Mouse (Mus musculus) left cerebral cortex, postnatal 10 days (tissue): ENCODE results near the gene Apol6. TPM values are rescaled to one million over a fixed set of nuclear protein-coding genes. Genes with fewer than 3 reads are reported as not detected.

Source experiments
- DNase-seq, 2 experiments: peaks; one replicate each; pipeline ENCODE4 v3.0.0; 2021 to 2022; ENCODE audit warnings: low spot score in 2 of 2, mixed read lengths in 1 of 2; ENCODE audit errors: extremely low spot score in 1 of 2
- intact Hi-C: fragments of 180-260 bp; cut with DNase I; formaldehyde crosslinking; loops from one replicate; pipeline ENCODE4 v1.15.1; 2025
- total RNA-seq, 2 experiments: library from RNA; stranded (reverse); gene quantifications; 2 replicates each; pipeline ENCODE4 v1.2.3; 2021

Apol6 gene
- total RNA-seq, 2 experiments from 2014 or later = 0.32 TPM; not detected in 1

DNA sequence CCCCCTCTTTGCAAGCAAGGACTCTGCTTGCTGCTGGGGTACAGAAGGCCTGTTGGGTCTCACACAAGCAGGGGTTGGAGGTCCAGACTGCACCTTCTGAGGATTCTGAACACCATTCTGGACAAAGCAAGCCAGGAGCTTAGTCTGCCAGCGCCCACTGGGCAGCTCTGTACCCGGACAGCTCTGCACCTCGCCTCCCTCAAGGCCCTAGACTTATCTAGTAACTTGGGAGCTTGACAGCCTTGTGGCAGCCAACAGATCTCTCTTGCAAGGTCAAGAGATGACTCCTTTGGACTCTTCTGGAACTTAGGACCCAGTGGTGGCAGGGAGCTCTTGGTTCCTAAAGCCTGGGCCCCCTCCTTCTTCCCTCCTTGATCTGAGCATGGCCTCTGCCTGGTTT is 17.4 kb upstream of the Apol6 start:
- intact Hi-C loops = no loop called here

DNA sequence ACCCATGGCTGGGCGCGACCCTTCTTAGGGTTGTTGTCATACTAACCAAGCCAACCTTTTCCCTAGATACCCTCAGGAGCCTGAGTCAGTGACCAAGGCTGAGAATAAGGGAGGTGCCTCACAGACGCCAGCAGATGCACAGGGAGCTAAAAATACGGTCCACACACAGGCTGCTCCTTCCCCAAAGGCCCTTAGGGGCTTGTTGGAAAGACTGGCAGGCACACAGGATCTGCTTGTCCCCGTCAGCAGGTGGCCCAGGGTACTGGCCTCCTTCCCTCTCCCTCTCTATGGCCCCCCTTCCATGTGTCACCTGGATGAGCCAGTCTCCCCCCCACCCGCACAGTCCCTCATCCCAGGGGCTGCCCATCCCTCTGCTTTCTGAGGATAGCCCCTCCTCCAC is 16.9 kb upstream of the Apol6 start:
- intact Hi-C loops = no loop called here
- DNase-seq = no peak

More for the DNA sequence above, 17.4 kb upstream of the Apol6 start:
- no peak for DNase-seq

DNA sequence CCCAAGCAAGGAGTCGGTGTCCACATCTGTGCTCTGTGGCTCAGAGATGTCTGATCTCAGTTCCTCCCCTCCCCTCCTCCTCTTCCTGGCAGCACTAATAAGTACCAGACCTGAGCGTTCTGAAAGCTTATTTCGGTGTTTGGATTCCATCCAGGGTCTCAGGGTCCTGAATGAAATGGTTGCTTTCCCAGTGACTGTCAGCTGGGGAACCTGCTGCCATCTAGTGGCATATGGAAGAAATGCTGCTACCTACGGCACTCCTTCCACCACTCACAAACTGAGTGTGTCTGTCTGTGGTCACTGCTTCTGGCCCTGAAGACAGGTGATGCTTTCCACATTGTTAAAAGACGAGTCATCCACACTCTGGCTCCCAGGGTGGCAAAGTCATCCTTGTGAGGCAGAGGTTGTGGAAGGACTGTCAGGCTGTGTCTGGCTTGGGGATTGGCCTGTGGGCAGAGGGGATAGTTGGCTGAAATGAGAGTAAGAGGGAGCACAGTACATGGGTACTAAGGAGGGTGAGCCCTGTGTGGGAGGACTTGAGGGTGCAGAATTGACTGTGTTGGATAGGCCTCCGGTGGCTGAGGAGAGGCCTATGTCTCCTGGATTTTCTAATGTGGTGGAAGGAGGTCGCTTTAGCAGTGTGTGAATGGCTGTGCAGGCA is 15.1 kb upstream of the Apol6 start:
- intact Hi-C loops = no loop called here
- peak; percentile 55 to 63 for DNase-seq

DNA sequence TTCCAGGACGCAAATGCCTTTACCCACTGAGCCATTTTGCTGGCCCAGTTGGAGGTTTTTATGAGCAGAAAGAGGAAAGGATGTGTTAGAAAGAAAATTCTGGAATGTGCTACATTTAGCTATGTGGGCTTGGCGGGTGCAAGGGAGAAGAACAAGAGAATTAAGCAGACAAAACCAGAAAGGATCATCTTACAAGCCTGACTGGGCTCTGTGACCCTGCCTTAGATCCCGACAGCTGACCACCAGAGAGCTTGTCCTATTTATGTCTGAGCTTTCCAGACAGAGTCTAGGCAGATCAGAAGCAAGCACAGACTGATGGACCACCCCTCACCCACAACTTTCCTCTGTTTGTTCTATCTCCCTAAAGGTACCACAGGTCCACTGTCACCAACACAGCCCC is 13.3 kb upstream of the Apol6 start:
- DNase-seq = no peak
- intact Hi-C loops = no loop called here

DNA sequence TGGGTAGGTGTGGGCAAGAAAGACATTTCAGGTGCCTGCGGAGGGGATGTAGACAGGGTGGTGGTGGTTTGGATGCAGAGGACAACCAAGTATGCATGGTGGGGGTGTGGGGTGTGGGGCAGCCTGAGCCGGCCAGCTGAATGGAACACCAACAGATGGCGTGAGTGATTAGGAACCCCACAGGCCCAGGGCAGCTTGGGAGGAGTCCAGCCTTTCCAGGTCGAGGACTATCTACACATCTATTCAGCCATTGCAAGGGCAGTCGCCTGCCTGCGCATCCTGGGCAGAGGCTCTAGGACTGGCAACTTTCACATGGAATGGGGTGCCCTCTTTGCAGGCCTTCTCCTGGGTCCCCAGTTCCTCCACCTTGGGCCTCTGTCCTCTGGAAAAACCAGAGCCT is 10.0 kb upstream of the Apol6 start:
- no peak for DNase-seq
- intact Hi-C loops = no loop called here

DNA sequence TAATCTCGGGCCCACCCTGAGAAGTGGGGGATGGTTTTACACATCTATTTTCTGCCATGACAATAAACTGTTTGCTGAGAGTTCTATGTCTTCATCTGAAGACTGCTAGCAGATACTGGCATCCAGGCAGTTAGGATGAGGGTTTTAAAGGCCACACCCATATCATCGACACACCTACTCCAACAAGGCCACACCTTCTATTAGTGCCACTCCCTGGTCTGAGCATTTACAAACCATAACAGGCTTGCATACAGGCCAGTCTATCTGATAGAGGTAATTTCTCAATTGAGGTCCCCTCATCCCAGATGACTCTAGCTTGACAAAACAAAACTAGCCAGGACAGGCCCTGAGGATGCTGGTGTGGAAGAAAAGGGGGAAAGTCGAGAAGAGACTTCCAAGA is 8.9 kb upstream of the Apol6 start:
- intact Hi-C loops = no loop called here
- no peak for DNase-seq

DNA sequence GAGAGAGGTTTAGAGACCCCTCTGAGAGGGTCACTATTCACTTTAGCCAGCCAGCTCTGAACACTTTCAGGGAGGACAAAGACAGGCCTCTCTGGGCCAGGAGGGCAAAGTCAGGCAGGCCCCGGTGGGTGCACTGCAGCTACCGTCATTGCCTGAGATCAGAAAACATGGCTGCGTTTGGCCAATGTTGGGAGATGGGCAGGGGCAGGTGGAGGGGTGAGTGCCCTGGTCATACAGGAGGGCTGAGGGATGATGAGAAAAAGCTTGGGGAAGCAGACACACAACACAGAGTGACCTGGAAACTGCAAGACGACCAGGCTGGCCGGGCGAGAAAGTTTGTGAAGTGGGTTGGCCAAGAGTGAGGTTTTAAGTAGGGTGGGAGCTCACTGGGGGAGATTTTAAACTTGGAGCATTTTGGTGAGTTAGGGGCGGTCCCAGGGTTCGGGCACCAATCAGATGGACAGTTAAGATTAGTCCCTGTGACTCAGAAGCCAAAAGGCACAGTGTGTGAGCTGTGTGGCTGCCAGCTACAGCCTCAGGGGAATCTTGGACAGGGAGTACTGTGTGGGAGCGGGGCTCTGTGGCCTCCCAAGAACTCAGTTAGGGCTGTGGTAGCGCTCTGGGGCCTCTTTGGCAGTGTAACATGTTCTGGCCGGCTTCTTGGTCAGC is 8.1 kb upstream of the Apol6 start:
- DNase-seq = peak in 1 of 2 experiments; percentile 79
- intact Hi-C loops = no loop called here

DNA sequence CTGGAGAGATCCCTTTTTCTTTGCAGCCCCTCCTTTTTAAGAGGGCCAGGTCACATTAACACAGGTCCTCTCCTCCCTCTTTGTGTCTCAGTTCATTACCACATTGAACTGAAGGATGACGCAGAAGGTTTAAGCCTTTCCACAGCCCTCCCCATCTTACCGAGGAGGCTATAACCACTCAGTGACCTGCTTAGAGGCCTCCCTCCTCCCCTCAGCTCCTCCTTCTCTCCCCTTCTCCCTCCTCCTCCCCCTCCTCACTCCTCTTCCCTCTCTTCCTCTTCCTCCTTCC is 7.6 kb upstream of the Apol6 start:
- intact Hi-C loops = no loop called here
- no peak for DNase-seq

DNA sequence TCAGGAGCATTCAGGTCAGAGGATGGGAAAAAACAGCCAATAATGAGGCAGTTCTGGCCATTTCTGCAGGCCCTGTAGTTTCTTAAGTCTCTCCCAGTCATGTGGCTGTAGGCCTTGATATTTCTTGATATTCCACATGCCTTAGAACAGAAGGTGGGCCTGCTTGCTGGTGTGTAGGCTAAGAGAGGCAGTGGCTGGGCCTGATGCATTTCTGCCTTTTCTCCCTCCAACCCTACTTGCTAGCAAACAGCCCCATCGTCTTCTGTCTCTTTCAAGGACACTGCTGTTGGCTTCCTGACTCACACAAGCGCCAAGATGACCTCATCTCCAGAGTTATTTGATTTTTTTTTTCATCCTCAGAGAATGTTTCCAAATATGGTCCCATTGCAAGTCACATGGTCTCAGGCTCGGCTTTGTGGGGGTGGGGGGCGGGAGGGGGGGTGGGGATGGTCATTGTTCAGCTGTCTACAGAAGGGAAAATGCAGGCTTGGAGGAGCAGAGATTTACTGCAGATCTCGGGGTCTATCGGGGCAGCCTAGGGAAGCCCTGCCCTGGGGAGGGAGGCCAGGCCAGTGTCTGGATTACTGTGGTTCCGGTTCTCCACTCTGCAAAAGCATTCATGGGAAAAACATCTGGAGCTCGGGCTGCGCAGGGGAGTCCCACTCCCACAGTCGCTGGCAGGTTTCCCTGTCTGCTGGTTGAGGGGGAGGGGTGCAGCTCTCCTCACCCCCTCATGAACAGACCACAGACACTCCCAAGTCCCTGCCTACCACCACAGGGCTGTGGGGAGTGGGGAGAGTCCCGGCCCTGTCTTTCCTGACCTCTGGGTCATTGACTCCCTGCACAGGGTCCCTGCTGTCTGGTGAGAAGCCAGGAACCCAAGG is 7.0 kb upstream of the Apol6 start:
- intact Hi-C loops = no loop called here
- DNase-seq = peak in 1 of 2 experiments; percentile 58

DNA sequence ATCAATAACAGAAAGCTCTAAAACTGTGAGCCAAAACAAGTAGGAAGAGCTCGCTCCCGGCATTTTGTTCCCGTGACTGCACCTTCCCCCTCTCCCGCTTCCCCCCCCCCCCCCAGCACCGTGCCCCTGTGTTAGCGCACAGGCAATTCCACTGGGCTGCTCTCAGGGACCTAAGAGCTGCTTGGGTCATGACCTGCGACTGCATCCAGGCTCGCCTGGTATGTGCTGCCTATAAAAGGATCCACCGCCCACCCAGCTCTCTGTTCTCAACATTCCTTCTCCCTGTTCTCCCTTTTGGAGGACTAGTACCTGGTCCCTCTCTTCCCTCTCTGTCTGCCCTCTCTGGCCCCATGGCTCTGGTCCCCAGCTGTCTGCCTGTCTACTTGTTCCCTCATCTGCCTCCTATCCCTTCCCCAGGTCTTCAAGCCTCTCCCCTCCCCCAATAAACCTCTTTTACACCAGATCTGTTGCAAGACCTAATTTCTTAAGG is 5.3 kb upstream of the Apol6 start:
- no peak for DNase-seq
- intact Hi-C loops = no loop called here

DNA sequence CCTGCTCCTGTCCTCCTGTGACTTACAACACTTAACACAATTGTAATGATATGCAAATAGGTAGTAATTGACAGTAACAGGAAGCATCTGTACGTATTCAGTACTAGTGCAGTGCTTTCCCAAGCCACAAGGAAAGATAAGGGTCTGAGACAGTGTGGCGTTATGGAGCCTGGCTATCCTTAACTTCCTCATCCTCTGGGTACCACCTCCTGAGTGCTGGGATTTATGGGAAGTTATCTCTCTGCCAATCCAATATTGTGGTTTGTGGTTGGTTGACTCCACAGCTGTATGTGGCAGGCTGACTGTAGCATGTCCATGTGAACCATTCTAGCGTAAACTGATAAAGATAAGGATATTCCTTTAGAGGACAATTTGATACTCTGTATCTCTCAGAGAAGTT is 3.7 kb upstream of the Apol6 start:
- DNase-seq = no peak
- intact Hi-C loops = no loop called here

DNA sequence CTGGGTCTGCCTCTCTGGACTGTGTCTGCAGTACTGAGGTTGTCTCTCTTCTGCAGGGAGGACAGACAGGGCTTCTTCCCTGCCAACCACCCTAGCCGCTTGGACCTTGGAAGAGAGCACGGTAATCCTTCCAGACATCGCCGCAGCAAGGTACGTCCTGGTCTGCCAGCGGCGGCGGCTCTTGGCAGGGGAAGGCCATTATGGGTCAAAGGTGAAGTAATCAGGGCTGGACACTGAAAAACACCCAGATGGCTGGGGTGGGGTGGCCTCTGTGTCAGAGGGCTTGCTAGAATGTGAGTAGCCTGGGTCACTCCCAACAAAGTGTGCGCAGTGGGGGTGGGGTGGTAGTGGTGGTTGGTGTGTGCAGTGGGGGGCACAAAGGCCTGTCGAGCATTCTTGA is 1.1 kb downstream of the Apol6 start:
- intact Hi-C loops = no loop called here
- no peak for DNase-seq

DNA sequence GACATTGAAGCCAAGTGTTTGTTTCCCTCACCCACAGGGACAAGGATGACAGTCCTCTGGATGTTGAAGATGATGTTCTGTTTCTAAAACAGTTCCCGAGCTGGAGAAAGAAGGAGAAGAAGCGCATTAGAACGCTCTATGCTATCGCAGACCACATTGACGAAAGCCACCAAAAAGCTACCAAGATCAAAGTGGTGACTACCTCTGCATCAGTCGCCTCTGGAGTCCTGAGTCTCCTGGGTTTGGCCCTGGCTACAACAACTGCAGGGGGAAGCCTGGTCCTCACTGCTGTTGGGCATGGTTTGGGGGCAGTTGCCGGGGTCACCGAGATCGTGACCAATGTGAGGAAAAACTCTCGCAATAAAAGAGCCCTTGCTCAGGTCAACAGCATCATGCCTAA is 6.0 kb downstream of the Apol6 start, which contains the start of gene Mb:
Gene Mb (minus strand): TSS at position 101 of the 400 bp plus-strand sequence.
- intact Hi-C loops = no loop called here
- DNase-seq = no peak

DNA sequence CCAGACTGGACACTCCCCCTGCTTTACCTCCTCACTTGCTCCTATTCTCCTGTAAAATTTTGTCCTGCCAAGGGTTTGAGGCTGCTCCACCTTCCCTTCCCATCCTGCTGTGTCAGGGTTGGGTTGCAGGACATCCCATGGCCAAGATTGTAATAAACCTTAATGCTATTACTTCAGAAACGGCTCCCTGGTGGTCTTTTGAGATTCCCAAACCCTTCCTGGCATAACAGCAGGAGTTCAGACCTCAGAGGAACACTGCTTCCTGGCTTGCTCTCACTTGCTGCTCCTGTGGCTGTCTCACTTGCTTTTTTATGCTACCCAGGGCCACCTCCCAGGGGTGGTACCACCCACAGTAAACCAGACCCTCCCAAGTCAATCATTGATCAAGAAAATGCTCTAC is 7.6 kb downstream of the Apol6 start:
- no peak for DNase-seq
- intact Hi-C loops = no loop called here

DNA sequence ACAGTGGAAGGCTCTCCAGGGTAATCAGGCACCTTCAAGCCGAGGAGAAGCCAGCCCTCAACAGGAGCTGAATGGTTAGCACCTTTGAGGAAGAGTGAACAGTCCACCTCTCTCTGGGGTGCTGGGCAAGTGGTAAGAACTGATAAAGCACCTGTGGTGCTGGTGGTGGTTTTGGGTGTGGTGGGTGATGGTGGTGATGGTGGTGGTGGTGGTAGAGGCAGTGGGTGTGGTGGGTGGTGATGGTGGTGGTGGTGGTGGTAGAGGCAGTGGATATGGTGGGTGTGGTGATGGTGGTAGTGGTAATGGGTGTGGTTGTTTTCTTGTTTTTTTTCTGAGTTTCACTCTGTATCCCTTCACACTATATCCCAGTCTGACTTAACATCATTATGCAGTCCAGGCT is 8.5 kb downstream of the Apol6 start:
- intact Hi-C loops = no loop called here
- no peak for DNase-seq

DNA sequence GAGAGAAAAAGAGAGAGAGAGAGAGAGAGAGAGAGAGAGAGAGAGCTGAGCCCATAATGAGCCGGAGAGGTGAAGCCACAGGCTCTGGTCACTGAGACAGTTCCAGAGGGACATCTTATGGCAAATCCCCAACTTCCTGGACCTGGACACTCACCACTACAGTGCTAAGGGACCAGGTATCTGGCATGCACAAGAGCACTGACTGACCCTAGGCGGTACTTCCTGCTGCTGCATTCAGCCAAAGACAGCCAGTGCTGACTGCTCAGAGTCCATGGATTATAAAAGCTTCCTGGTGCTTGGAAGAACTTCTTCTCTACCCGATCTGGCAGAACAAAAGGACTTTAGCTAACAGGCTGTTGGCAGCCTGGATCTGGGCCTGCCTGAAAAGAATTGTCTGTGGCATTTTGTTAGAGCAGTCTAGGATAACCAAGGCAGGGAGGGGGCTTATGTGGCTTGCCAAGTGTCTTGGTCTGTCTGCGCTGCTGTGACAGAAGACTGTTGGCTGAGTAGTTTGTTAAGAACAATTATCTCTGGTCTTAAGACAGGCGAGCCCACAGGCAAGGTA is 10.2 kb downstream of the Apol6 start:
- intact Hi-C loops = no loop called here
- DNase-seq = no peak

DNA sequence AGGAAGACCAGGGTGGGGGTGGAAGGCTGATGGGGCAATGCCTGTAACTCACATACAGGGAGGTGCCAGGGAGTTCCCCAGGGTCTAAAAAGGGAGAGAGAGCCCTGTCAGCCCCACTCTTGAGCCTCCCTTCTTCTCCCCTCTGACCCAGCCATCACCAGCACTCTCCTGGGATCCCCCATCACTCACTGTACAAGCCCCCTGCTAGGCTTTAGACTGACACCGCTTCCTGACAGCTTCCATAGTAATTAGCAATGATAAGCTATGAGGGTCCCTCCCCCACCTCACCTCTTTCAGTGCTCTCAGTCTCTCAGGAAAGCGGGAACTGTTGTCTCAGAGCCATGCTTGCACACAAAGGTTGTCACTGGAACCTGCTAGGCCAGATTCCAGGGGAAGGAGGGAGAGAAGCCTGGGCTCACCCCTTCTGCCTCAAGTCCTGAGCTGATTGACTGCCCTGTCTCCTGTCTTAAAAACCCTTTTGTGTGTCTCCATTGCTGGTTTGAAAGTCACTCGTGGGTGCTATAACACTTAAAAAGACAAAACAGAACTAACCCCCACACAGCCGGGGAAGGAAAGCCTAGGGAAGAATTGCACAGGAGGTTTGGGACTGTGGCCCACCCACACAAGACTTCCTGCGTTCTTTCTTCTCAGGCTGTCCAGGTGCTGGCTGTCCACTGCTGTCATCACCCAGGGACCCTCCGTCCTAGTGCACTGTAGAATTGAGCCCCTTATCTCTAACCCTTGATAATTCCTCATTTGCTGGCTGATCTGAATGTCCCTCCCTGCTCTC is 11.7 kb downstream of the Apol6 start:
- intact Hi-C loops = no loop called here
- no peak for DNase-seq

DNA sequence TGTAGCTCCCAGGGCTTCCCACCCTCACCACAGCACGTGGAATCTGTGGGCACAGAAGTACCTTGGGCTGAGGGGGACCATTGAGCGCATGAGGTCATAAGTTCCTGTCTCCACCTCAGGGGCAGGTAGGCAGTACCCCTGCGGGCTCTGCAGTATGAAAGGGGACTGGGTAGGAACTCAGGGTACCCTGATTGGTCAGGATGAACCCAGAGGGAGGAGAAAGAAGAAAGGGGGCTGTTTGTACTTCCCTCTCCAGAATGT is 12.2 kb downstream of the Apol6 start:
- DNase-seq = no peak
- intact Hi-C loops = no loop called here

DNA sequence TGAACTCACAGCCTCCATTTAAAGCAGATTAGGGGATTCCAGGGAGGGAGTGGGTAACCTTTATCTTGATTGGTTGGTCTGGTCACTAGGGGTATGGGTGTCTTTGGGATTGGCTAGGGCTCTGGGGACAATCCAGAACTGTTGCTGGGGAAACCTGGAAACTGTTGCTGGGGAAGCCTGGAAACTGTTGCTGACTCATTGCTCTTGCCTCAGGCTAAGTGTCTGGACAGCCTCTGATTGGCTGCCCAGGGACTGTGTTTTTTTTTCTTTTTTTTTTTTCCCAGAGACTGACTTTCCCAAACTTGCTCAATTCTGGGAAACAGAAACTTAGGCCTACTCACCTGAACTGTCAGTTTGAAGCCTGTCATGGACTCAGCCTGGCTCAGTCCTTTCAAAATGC is 14.0 kb downstream of the Apol6 start:
- intact Hi-C loops = no loop called here

More for the DNA sequence above, 14.0 kb downstream of the Apol6 start:
- DNase-seq = no peak
